Comparison of ENCODE assay signal across 14 mouse cellular contexts in genomic region chr5:136957250-136957649, GRCm38 (mm10). TPM values are rescaled to one million over a fixed set of nuclear protein-coding genes. Genes with fewer than 3 reads are reported as not detected.
"Had no signal": no experiment of that assay in that cellular context is flagged by ENCODE, and none has a peak within 500 bp of the region (broad histone marks: within the 10 kb centered on the region; RNA-seq: fewer than 3 reads in every experiment).

No protein-coding gene starts in this region.

- H3K27ac ChIP-seq: kidney, embryonic 15.5 days; limb, embryonic 15.5 days; liver, embryonic 12.5 days; midbrain, embryonic 10.5 days; neural tube, embryonic 15.5 days had no signal

- DNase-seq: kidney, adult 18-20 months; layer of hippocampus, postnatal 36 days; midbrain, embryonic 14.5 days; right cerebral cortex, adult 18-20 months; spleen, adult 18-20 months; thymus, postnatal 4 days had no signal

- H3K27me3 ChIP-seq: kidney, embryonic 15.5 days; limb, embryonic 15.5 days; liver, embryonic 12.5 days; neural tube, embryonic 15.5 days had no signal

- H3K9ac ChIP-seq: kidney, embryonic 15.5 days; limb, embryonic 15.5 days; liver, embryonic 12.5 days; neural tube, embryonic 15.5 days had no signal

- ATAC-seq: liver, embryonic 12.5 days had no signal

- H3K4me2 ChIP-seq: kidney, embryonic 15.5 days; limb, embryonic 15.5 days; liver, embryonic 12.5 days; neural tube, embryonic 15.5 days had no signal

- H3K9me3 ChIP-seq: kidney, embryonic 15.5 days; limb, embryonic 15.5 days; liver, embryonic 12.5 days; midbrain, embryonic 10.5 days; neural tube, embryonic 15.5 days had no signal

- H3K4me3 ChIP-seq: kidney, embryonic 15.5 days; limb, embryonic 15.5 days; liver, embryonic 12.5 days; midbrain, embryonic 10.5 days; myocyte; neural tube, embryonic 15.5 days had no signal

RNA-seq across cellular contexts. Expression of gene Cldn15, which starts 9.2 kb away (rescaled TPM):
- total RNA-seq: left cerebral cortex, postnatal 25 days had no signal
- polyA plus RNA-seq: neural tube, embryonic 11.5 days had no signal
